Mouse (Mus musculus): ENCODE measurements around the gene Tmem151b.

DNA sequence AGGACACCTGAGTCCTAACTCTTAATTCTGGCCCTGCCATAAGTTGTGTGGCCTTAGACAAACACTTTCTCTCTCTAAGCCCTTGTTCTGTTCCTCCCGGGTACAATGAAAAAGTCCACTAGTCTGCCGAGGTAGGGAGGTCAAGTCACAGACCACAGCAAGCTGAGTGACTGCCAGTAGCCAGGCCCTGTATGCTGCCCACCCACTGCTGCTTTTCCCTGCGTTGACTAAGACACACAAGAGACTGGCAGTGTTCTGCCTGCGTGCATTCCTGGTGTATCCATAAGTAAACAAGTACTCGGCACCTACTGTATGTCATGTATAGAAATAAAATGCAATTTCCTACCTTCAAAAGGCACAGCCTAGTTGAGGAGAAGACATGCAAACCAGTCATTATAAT lies 776 bp upstream of the Tmem151b start:
- no peak for TF ChIP-seq CTCF (conservative IDR thresholded peaks at IDR 0.05; ENCODE audit: low read length)
- TF ChIP-seq POU5F1 (IDR thresholded peaks at IDR 0.05; ENCODE audit: borderline replicate concordance, low read length) = no peak
